14 mouse cellular contexts compared by ENCODE assay signal in the genomic region with DNA sequence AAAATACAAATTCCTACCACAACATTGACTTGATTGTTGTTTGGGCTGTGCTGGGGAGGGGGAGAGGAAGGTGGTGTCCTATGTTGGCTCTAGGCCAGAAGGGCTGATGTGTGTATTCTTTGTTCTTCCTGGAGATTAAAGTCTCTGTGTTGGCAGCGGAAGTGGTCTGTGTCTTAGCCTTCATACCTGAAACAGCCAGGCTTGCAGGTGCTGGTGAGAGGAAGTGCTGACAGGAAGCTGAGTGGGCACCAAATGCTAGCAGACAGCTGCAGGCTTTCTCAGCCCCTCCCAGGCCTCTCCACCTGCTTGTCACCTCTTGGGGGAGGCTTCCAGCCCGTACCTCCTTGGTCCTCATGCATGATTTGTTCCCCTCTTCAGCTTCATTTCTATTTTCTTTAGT. TPM values are rescaled to one million over a fixed set of nuclear protein-coding genes. Genes with fewer than 3 reads are reported as not detected.
DNase-seq lines count a peak whose midpoint lies in the region; ATAC-seq and TF ChIP-seq lines count a peak whose summit lies in the region.
"Had no signal": no experiment of that assay in that cellular context is flagged by ENCODE, and none has a peak within 500 bp of the region (broad histone marks: within the 10 kb centered on the region; RNA-seq: fewer than 3 reads in every experiment).

No protein-coding gene starts in this region.

- no peaks in the 10 kb centered on the region for H3K9me3 ChIP-seq in kidney, embryonic 15.5 days (replicated peaks)
- no peaks in the 10 kb centered on the region for H3K9me3 ChIP-seq in CH12.LX (replicated peaks; ENCODE audit: low read length)
- H3K9me3 ChIP-seq in midbrain, embryonic 16.5 days (replicated peaks; ENCODE audit: control insufficient read depth, low read length, poor library complexity, severe bottlenecking): no peaks in the 10 kb centered on the region
- H3K9me3 ChIP-seq: embryonic facial prominence, embryonic 12.5 days; G1E; limb, embryonic 13.5 days; midbrain, embryonic 10.5 days had no signal

- TF ChIP-seq CTCF in CH12.LX (conservative IDR thresholded peaks at IDR 0.05 in 1 of 2, IDR thresholded peaks at IDR 0.05 in 1 of 2; ENCODE audit: low read depth in 2 of 2, low read length in 2 of 2): no peak

- H3K27ac ChIP-seq in kidney, embryonic 15.5 days: no peak overlapping the region
- no peak overlapping the region for H3K27ac ChIP-seq in CH12.LX (ENCODE audit: insufficient read depth, low read depth)
- no peak overlapping the region for H3K27ac ChIP-seq in midbrain, embryonic 16.5 days (ENCODE audit: low read length)
- H3K27ac ChIP-seq: embryonic facial prominence, embryonic 12.5 days; limb, embryonic 13.5 days; midbrain, embryonic 10.5 days had no signal

- peaks cover 9% of the 10 kb centered on the region; the same call in 1 of the 2 replicates for H3K36me3 ChIP-seq in kidney, embryonic 15.5 days
- peaks cover 37 to 78% of the 10 kb centered on the region in 2 experiments for H3K36me3 ChIP-seq in CH12.LX (replicated peaks in 1 of 2; ENCODE audit: control insufficient read depth in 1 of 2, insufficient read depth in 1 of 2, low read length in 1 of 2)
- H3K36me3 ChIP-seq in midbrain, embryonic 16.5 days (ENCODE audit: control insufficient read depth, insufficient read depth, low read length): no peaks in the 10 kb centered on the region
- H3K36me3 ChIP-seq: embryonic facial prominence, embryonic 12.5 days had no signal

- no peak for ATAC-seq in kidney, embryonic 15.5 days (replicated peaks; ENCODE audit: low FRiP score)
- no peak for ATAC-seq in midbrain, embryonic 16.5 days
- ATAC-seq: hindbrain, embryonic 16.5 days had no signal

- no peaks in the 10 kb centered on the region for H3K79me2 ChIP-seq in CH12.LX (replicated peaks; ENCODE audit: control insufficient read depth, extremely low read depth, insufficient read depth, poor library complexity, severe bottlenecking)

- no peak overlapping the region for H3K9ac ChIP-seq in kidney, embryonic 15.5 days
- no peak overlapping the region for H3K9ac ChIP-seq in CH12.LX (ENCODE audit: insufficient read depth, low read depth)
- no peak overlapping the region for H3K9ac ChIP-seq in midbrain, embryonic 16.5 days (ENCODE audit: low read depth, low read length)
- H3K9ac ChIP-seq: embryonic facial prominence, embryonic 12.5 days; limb, embryonic 13.5 days had no signal

- peaks cover 3% of the 10 kb centered on the region; the same call in 1 of the 2 replicates for H3K4me1 ChIP-seq in kidney, embryonic 15.5 days
- H3K4me1 ChIP-seq in CH12.LX (ENCODE audit: control insufficient read depth in 1 of 2, insufficient read depth in 2 of 2): peaks cover 4 to 32% of the 10 kb centered on the region in 2 experiments; a peak in 3 of 4 replicates
- no peaks in the 10 kb centered on the region for H3K4me1 ChIP-seq in midbrain, embryonic 16.5 days (ENCODE audit: control insufficient read depth, insufficient read depth, low read length)
- H3K4me1 ChIP-seq: embryonic facial prominence, embryonic 12.5 days; limb, embryonic 13.5 days had no signal

- no peak overlapping the region for H3K4me2 ChIP-seq in kidney, embryonic 15.5 days
- H3K4me2 ChIP-seq in CH12.LX (ENCODE audit: insufficient read depth, low read depth, poor library complexity, severe bottlenecking): no peak overlapping the region
- no peak overlapping the region for H3K4me2 ChIP-seq in midbrain, embryonic 16.5 days (ENCODE audit: low read length)
- H3K4me2 ChIP-seq: embryonic facial prominence, embryonic 12.5 days; limb, embryonic 13.5 days had no signal

- no peak for TF ChIP-seq RAD21 in CH12.LX (IDR thresholded peaks at IDR 0.05; ENCODE audit: low read depth, low read length)

- no peak overlapping the region for H3K4me3 ChIP-seq in kidney, embryonic 15.5 days (replicated peaks)
- no peak overlapping the region for H3K4me3 ChIP-seq in CH12.LX (replicated peaks in 1 of 3; ENCODE audit: low read depth in 2 of 3, low read length in 2 of 3, poor library complexity in 1 of 3)
- no peak overlapping the region for H3K4me3 ChIP-seq in midbrain, embryonic 16.5 days (ENCODE audit: low read depth, low read length)
- H3K4me3 ChIP-seq: embryonic facial prominence, embryonic 12.5 days; limb, embryonic 13.5 days; midbrain, embryonic 10.5 days had no signal

- no peak for TF ChIP-seq POLR2A in CH12.LX (IDR thresholded peaks at IDR 0.05; ENCODE audit: low read depth, low read length)

- 52% methylated on average over 2 of the region's 2 CpGs for WGBS in kidney, embryonic 15.5 days
- 77% methylated on average over 2 of the region's 2 CpGs for WGBS in midbrain, embryonic 16.5 days

- peak; percentile 43 for DNase-seq in kidney, postnatal 10 days
- DNase-seq in CH12.LX (ENCODE audit: extremely low read depth): peak; percentile 52
- peak; percentile 28 to 60 for DNase-seq in lung, postnatal 4 days
- peak; percentile 90 to 97 for DNase-seq in thymus, adult 18-20 months
- DNase-seq in urinary bladder, postnatal 10 days (ENCODE audit: low spot score): no peak
- no peak for DNase-seq in cerebellum, adult 9-10 months
- DNase-seq: layer of hippocampus, adult 9-11 months had no signal

- 0 out of 2 replicates have a peak, but pooled peaks have one; percentile 39 for TF ChIP-seq EP300 in CH12.LX (IDR thresholded peaks at IDR 0.05; ENCODE audit: low read length)

- in situ Hi-C loops in CH12.LX (cut with MboI; ENCODE audit: low pct_ligation_motif_present, low pct_unique_long_range_greater_than_20kb, low sequenced_read_pairs): loop anchor here (5.0 kb wide), 1 partner anchor 50 kb away; no protein-coding TSS in a partner anchor

- no peaks in the 10 kb centered on the region for H3K27me3 ChIP-seq in kidney, embryonic 15.5 days
- H3K27me3 ChIP-seq in CH12.LX (replicated peaks): no peaks in the 10 kb centered on the region
- H3K27me3 ChIP-seq in midbrain, embryonic 16.5 days (ENCODE audit: control insufficient read depth, insufficient read depth, low read depth, low read length): no peaks in the 10 kb centered on the region
- H3K27me3 ChIP-seq: embryonic facial prominence, embryonic 12.5 days; limb, embryonic 13.5 days had no signal

- dilution Hi-C loops in CH12.LX (cut with MboI; ENCODE audit: extremely low pct_ligation_motif_present, extremely low pct_unique_long_range_greater_than_20kb, low sequenced_read_pairs): no loop called here

TF ChIP-seq in CH12.LX, 34 proteins besides CTCF, POLR2A, EP300 and RAD21:
- TF ChIP-seq ETS1 (conservative IDR thresholded peaks at IDR 0.05; ENCODE audit: low read depth, low read length): peak; percentile 27; the same call in 1 of the 2 replicates
- TF ChIP-seq MAFK (IDR thresholded peaks at IDR 0.05; ENCODE audit: insufficient replicate concordance, low read length): no peak
- TF ChIP-seq ELF1 (IDR thresholded peaks at IDR 0.05; ENCODE audit: low read depth, low read length): peak; percentile 50
- no peak for TF ChIP-seq USF2 (conservative IDR thresholded peaks at IDR 0.05; ENCODE audit: low read depth, low read length)
- no peak for TF ChIP-seq UBTF (IDR thresholded peaks at IDR 0.05; ENCODE audit: low read depth, low read length)
- TF ChIP-seq TCF12 (IDR thresholded peaks at IDR 0.05; ENCODE audit: low read depth, low read length): peak; percentile 63
- no peak for TF ChIP-seq MYC (IDR thresholded peaks at IDR 0.05; ENCODE audit: low read depth, low read length)

RNA-seq across cellular contexts. Expression of a gene that starts 6.8 kb away (rescaled TPM):
- 6.5 and 6.7 TPM in 2 replicates for polyA plus RNA-seq in kidney, embryonic 15.5 days (2015; fragmentation: Nextera tagmentation; extraction: Ambion mirVana)
- total RNA-seq in CH12.LX (2012; rRNA removed) (2.3 and 3.1 TPM in 2 replicates), CH12.LX (2014; rRNA removed) (1.9 and 2.4 TPM in 2 replicates)
- polyA plus RNA-seq in CH12.LX (2012; ENCODE audit: insufficient read length, low read depth): 3.7 and 4.6 TPM in 2 replicates
- 14.2 and 21.2 TPM in 2 replicates for polyA plus RNA-seq in midbrain, embryonic 16.5 days (2015; fragmentation: Nextera tagmentation; extraction: Ambion mirVana)

RNA-seq across cellular contexts. Expression of a gene that starts 9.5 kb away (rescaled TPM):
- 5.4 and 6.1 TPM in 2 replicates for polyA plus RNA-seq in kidney, embryonic 15.5 days (2015; fragmentation: Nextera tagmentation; extraction: Ambion mirVana)
- 16.9 and 17.7 TPM in 2 replicates for total RNA-seq in CH12.LX (2012; rRNA removed)
- total RNA-seq in CH12.LX (2014; rRNA removed): 13.7 and 16.7 TPM in 2 replicates
- 19.4 and 20.9 TPM in 2 replicates for polyA plus RNA-seq in CH12.LX (2012; ENCODE audit: insufficient read length, low read depth)
- polyA plus RNA-seq in midbrain, embryonic 16.5 days (2015; fragmentation: Nextera tagmentation; extraction: Ambion mirVana): 7.4 and 8.3 TPM in 2 replicates

RNA-seq across cellular contexts. Expression of a gene that starts 14.7 kb away (rescaled TPM):
- polyA plus RNA-seq in kidney, embryonic 15.5 days (2015; fragmentation: Nextera tagmentation; extraction: Ambion mirVana): 1.8 and 2.8 TPM in 2 replicates
- total RNA-seq in CH12.LX (2012; rRNA removed): not detected in 2 replicates
- total RNA-seq in CH12.LX (2014; rRNA removed): not detected in 2 replicates
- 0.54 TPM in 1 of 2 replicates, not detected in the other for polyA plus RNA-seq in CH12.LX (2012; ENCODE audit: insufficient read length, low read depth)
- 1.1 and 2.0 TPM in 2 replicates for polyA plus RNA-seq in midbrain, embryonic 16.5 days (2015; fragmentation: Nextera tagmentation; extraction: Ambion mirVana)
- polyA plus RNA-seq: G1E had no signal

RNA-seq across cellular contexts. Expression of a gene that starts 30.5 kb away (rescaled TPM):
- 220 and 238 TPM in 2 replicates for polyA plus RNA-seq in kidney, embryonic 15.5 days (2015; fragmentation: Nextera tagmentation; extraction: Ambion mirVana)
- total RNA-seq in CH12.LX (2012; rRNA removed): 120 and 153 TPM in 2 replicates
- total RNA-seq in CH12.LX (2014; rRNA removed): 152 and 184 TPM in 2 replicates
- polyA plus RNA-seq in CH12.LX (2012; ENCODE audit: insufficient read length, low read depth): 161 and 171 TPM in 2 replicates
- 132 TPM in 2 replicates for polyA plus RNA-seq in midbrain, embryonic 16.5 days (2015; fragmentation: Nextera tagmentation; extraction: Ambion mirVana)

RNA-seq across cellular contexts. Expression of a gene that starts 30.6 kb away (rescaled TPM):
- polyA plus RNA-seq in kidney, embryonic 15.5 days (2015; fragmentation: Nextera tagmentation; extraction: Ambion mirVana): 141 and 151 TPM in 2 replicates
- 140 and 147 TPM in 2 replicates for total RNA-seq in CH12.LX (2012; rRNA removed)
- 78.3 and 79.6 TPM in 2 replicates for total RNA-seq in CH12.LX (2014; rRNA removed)
- polyA plus RNA-seq in CH12.LX (2012; ENCODE audit: insufficient read length, low read depth): 263 and 301 TPM in 2 replicates
- polyA plus RNA-seq in midbrain, embryonic 16.5 days (2015; fragmentation: Nextera tagmentation; extraction: Ambion mirVana): 39.4 and 41.2 TPM in 2 replicates

Comparison
In these comparisons a context has a peak if more than half of its experiments do, and no peak if none do; other contexts are left out.
1. DNase-seq: peak in kidney, postnatal 10 days (single experiment), CH12.LX (single experiment), lung, postnatal 4 days (2 of 2) and thymus, adult 18-20 months (2 of 2); none in urinary bladder, postnatal 10 days (single experiment) and cerebellum, adult 9-10 months (single experiment).